Mouse (Mus musculus): Measurements from ENCODE around the gene Rpp38.
A peak's percentile ranks its signal among the peaks of the same experiment; 100 is the strongest.

The Rpp38 gene

GRCm38 (mm10) chr2:3332484-3333242, at the start of gene Rpp38:
Rpp38 (minus strand) TSS chr2:3332643.
- peak; percentile 98 for DNase-seq (ENCODE audit: low read depth, low spot score)

- no peak for DNase-seq (ENCODE audit: low read depth, low spot score)
Measured at GRCm38 (mm10) chr2:3365127-3365526, 32.7 kb upstream of the Rpp38 start.

- DNase-seq (ENCODE audit: low read depth, low spot score) = no peak
Measured at GRCm38 (mm10) chr2:3361067-3361466, 28.6 kb upstream of the Rpp38 start.

- DNase-seq (ENCODE audit: low read depth, low spot score) = no peak
Measured at GRCm38 (mm10) chr2:3357887-3358286, 25.4 kb upstream of the Rpp38 start.

GRCm38 (mm10) chr2:3356311-3356710, 23.9 kb upstream of the Rpp38 start:
- DNase-seq (ENCODE audit: low read depth, low spot score) = no peak

- no peak for DNase-seq (ENCODE audit: low read depth, low spot score)
Measured at GRCm38 (mm10) chr2:3355793-3356192, 23.4 kb upstream of the Rpp38 start.

GRCm38 (mm10) chr2:3353160-3353559, 20.7 kb upstream of the Rpp38 start:
- no peak for DNase-seq (ENCODE audit: low read depth, low spot score)

GRCm38 (mm10) chr2:3348919-3349318, 16.5 kb upstream of the Rpp38 start:
- DNase-seq (ENCODE audit: low read depth, low spot score) = peak; percentile 58

GRCm38 (mm10) chr2:3348422-3348821, 16.0 kb upstream of the Rpp38 start:
- no peak for DNase-seq (ENCODE audit: low read depth, low spot score)

- peak; percentile 77 for DNase-seq (ENCODE audit: low read depth, low spot score)
Measured at GRCm38 (mm10) chr2:3335611-3336301, 3.3 kb upstream of the Rpp38 start, which contains the start of gene Acbd7. Acbd7 (plus strand) TSS chr2:3336168.

GRCm38 (mm10) chr2:3333761-3334160, 1.3 kb upstream of the Rpp38 start:
- DNase-seq (ENCODE audit: low read depth, low spot score) = peak; percentile 45

- no peak for DNase-seq (ENCODE audit: low read depth, low spot score)
Measured at GRCm38 (mm10) chr2:3332056-3332455, 387 bp downstream of the Rpp38 start.

- DNase-seq (ENCODE audit: low read depth, low spot score) = peak; percentile 12
Measured at GRCm38 (mm10) chr2:3331071-3331703, 1.3 kb downstream of the Rpp38 start.

- DNase-seq (ENCODE audit: low read depth, low spot score) = peak; percentile 54
Measured at GRCm38 (mm10) chr2:3327351-3327750, 5.1 kb downstream of the Rpp38 start.

GRCm38 (mm10) chr2:3326547-3326946, 5.9 kb downstream of the Rpp38 start:
- DNase-seq (ENCODE audit: low read depth, low spot score) = no peak

GRCm38 (mm10) chr2:3324381-3325130, 7.9 kb downstream of the Rpp38 start:
- no peak for DNase-seq (ENCODE audit: low read depth, low spot score)

- DNase-seq (ENCODE audit: low read depth, low spot score) = no peak
Measured at GRCm38 (mm10) chr2:3323132-3323531, 9.3 kb downstream of the Rpp38 start.

GRCm38 (mm10) chr2:3305426-3306025, 26.9 kb downstream of the Rpp38 start:
- DNase-seq (ENCODE audit: low read depth, low spot score) = no peak

GRCm38 (mm10) chr2:3295826-3296225, 36.6 kb downstream of the Rpp38 start:
- no peak for DNase-seq (ENCODE audit: low read depth, low spot score)

GRCm38 (mm10) chr2:3292170-3292569, 40.3 kb downstream of the Rpp38 start:
- DNase-seq (ENCODE audit: low read depth, low spot score) = no peak

- DNase-seq (ENCODE audit: low read depth, low spot score) = no peak
Measured at GRCm38 (mm10) chr2:3289581-3289980, 42.9 kb downstream of the Rpp38 start.

All from CD4-positive, CD25-positive, alpha-beta regulatory T cell, adult 2 months (primary cell).